Mouse (Mus musculus) testis, adult 2 months (tissue): ENCODE data around the gene Gdap2.

Experiments used
- CTCF ChIP-seq: fragments of 200-500 bp; IDR thresholded peaks from 2 replicates; pipeline ENCODE4 v1.5.1; 2012; ENCODE audit warnings: low read depth, mild to moderate bottlenecking, inconsistent platforms, low read length, moderate library complexity; ENCODE audit not compliant: control insufficient read depth, insufficient read depth, insufficient replicate concordance
- POLR2A ChIP-seq: fragments of 200-500 bp; IDR thresholded peaks from 2 replicates; pipeline ENCODE4 v1.6.1; 2012; ENCODE audit warnings: low read depth, mild to moderate bottlenecking, inconsistent platforms, low read length, moderate library complexity; ENCODE audit not compliant: control insufficient read depth

DNA sequence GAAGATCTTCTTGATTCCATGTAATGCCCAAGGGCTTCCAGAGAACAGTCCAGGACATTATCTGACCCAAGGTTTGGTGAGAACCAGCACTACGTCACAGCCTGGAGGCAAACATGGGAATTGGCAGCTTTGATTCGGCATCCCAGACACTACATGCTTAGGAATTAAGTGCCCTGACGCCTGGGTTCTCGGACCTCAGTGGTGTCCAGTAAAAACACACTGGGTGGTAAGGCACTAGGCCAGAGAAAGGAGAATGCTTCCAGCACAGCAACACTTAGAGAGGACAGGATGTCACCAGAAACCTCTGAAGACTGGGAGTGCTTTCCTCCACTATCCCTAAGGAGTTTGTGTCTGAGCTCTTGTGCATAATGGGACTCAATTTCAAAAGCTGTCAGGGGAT is 80.0 kb downstream of the Gdap2 start:
- TF ChIP-seq CTCF (no peak), POLR2A (no peak)
